Mouse (Mus musculus) CH12.LX (cell line): ENCODE measurements around the gene Cdnf. TPM values are rescaled to one million over a fixed set of nuclear protein-coding genes. Genes with fewer than 3 reads are reported as not detected.

ENCODE experiments used
- DNase-seq: peaks from one replicate; pipeline ENCODE4 v3.0.0-alpha.2; 2013; ENCODE audit errors: extremely low read depth
- H3K27ac ChIP-seq: 2 replicates; pipeline ENCODE4 v1.5.1; 2012; ENCODE audit warnings: low read depth, mild to moderate bottlenecking, control low read depth, moderate library complexity; ENCODE audit not compliant: insufficient read depth
- H3K27me3 ChIP-seq: replicated peaks from 2 replicates; pipeline ENCODE3; 2012; ENCODE audit warnings: inconsistent platforms
- H3K36me3 ChIP-seq, 2 experiments: replicated peaks in 1 of 2; 2 replicates each; pipeline versions ENCODE3 to v1.6.1; 2012; ENCODE audit warnings: inconsistent platforms in 1 of 2, low read length in 1 of 2, mild to moderate bottlenecking in 1 of 2, mixed read lengths in 1 of 2, moderate library complexity in 1 of 2; ENCODE audit not compliant: control insufficient read depth in 1 of 2, insufficient read depth in 1 of 2
- H3K4me1 ChIP-seq, 2 experiments: 2 replicates each; pipeline ENCODE4 v1.6.1; 2012; ENCODE audit warnings: inconsistent platforms in 1 of 2, moderate library complexity in 1 of 2; ENCODE audit not compliant: insufficient read depth in 2 of 2, control insufficient read depth in 1 of 2
- H3K4me2 ChIP-seq: 2 replicates; pipeline ENCODE4 v1.6.1; 2012; ENCODE audit warnings: low read depth, mild to moderate bottlenecking, control low read depth; ENCODE audit not compliant: poor library complexity, insufficient read depth, severe bottlenecking
- H3K4me3 ChIP-seq, 3 experiments: fragments of 150-350 bp in 1 of 3; sonication (generic) in 1 of 3; replicated peaks in 1 of 3; 2 replicates each; pipeline versions ENCODE3 to v1.5.1; 2011 to 2012; ENCODE audit warnings: low read depth in 2 of 3, low read length in 2 of 3, mild to moderate bottlenecking in 2 of 3, moderate library complexity in 2 of 3, control low read depth in 1 of 3, improper control_type of control experiment in 1 of 3, inconsistent platforms in 1 of 3, mixed read lengths in 1 of 3; ENCODE audit not compliant: poor library complexity in 1 of 3
- H3K79me2 ChIP-seq: replicated peaks from 2 replicates; pipeline ENCODE4 v1.6.1; 2012; ENCODE audit warnings: mild to moderate bottlenecking, moderate library complexity; ENCODE audit not compliant: control insufficient read depth, poor library complexity, insufficient read depth, severe bottlenecking; ENCODE audit errors: extremely low read depth
- H3K9ac ChIP-seq: 2 replicates; pipeline ENCODE4 v1.6.1; 2012; ENCODE audit warnings: low read depth, mild to moderate bottlenecking, control low read depth, moderate library complexity; ENCODE audit not compliant: insufficient read depth
- H3K9me3 ChIP-seq: replicated peaks from 2 replicates; pipeline ENCODE3; 2012; ENCODE audit warnings: low read length, inconsistent platforms, mixed read lengths
- ETS1 ChIP-seq: conservative IDR thresholded peaks from 2 replicates; pipeline ENCODE4 v1.6.1; 2012; ENCODE audit warnings: low read depth, mild to moderate bottlenecking, inconsistent platforms, low read length, improper control_type of control experiment, moderate library complexity
- IRF4 ChIP-seq: IDR thresholded peaks from 2 replicates; pipeline ENCODE4 v1.6.1; 2014; ENCODE audit warnings: low read depth, mild to moderate bottlenecking, inconsistent platforms, low read length, improper control_type of control experiment
- JUND ChIP-seq: conservative IDR thresholded peaks from 2 replicates; pipeline ENCODE4 v1.6.1; 2011; ENCODE audit warnings: low read depth, low read length, improper control_type of control experiment
- KAT2A ChIP-seq: IDR thresholded peaks from 2 replicates; pipeline ENCODE4 v1.6.1; 2012; ENCODE audit warnings: low read length, improper control_type of control experiment, inconsistent platforms; ENCODE audit not compliant: insufficient replicate concordance
- MAX ChIP-seq: IDR thresholded peaks from 2 replicates; pipeline ENCODE4 v1.6.1; 2011; ENCODE audit warnings: low read length, improper control_type of control experiment
- MAZ ChIP-seq: IDR thresholded peaks from 2 replicates; pipeline ENCODE4 v1.6.1; 2012; ENCODE audit warnings: low read depth, mild to moderate bottlenecking, inconsistent platforms, low read length, improper control_type of control experiment, moderate library complexity
- MEF2A ChIP-seq: IDR thresholded peaks from 2 replicates; pipeline ENCODE4 v1.6.1; 2014; ENCODE audit warnings: low read depth, mild to moderate bottlenecking, inconsistent platforms, low read length, improper control_type of control experiment, borderline replicate concordance
- POLR2A ChIP-seq: IDR thresholded peaks from 2 replicates; pipeline ENCODE4 v1.6.1; 2011; ENCODE audit warnings: low read depth, mild to moderate bottlenecking, improper control_type of control experiment, low read length
- RCOR1 ChIP-seq: conservative IDR thresholded peaks from 2 replicates; pipeline ENCODE4 v1.6.1; 2012; ENCODE audit warnings: low read depth, mild to moderate bottlenecking, inconsistent platforms, low read length, improper control_type of control experiment
- SIN3A ChIP-seq: IDR thresholded peaks from 2 replicates; pipeline ENCODE4 v1.6.1; 2012; ENCODE audit warnings: low read length, improper control_type of control experiment, inconsistent platforms
- TCF12 ChIP-seq: IDR thresholded peaks from 2 replicates; pipeline ENCODE4 v1.6.1; 2014; ENCODE audit warnings: low read depth, mild to moderate bottlenecking, inconsistent platforms, low read length, improper control_type of control experiment
- ZC3H11A ChIP-seq: IDR thresholded peaks from 2 replicates; pipeline ENCODE4 v1.6.1; 2012; ENCODE audit warnings: low read depth, mild to moderate bottlenecking, inconsistent platforms, low read length, improper control_type of control experiment
- ZMIZ1 ChIP-seq: IDR thresholded peaks from 2 replicates; pipeline ENCODE4 v1.6.1; 2012; ENCODE audit warnings: low read depth, mild to moderate bottlenecking, inconsistent platforms, low read length, improper control_type of control experiment
- ZNF384 ChIP-seq: IDR thresholded peaks from 2 replicates; pipeline ENCODE4 v1.6.1; 2012; ENCODE audit warnings: low read depth, low read length, improper control_type of control experiment, inconsistent platforms
- dilution Hi-C: fragments of 300-500 bp; cut with MboI; formaldehyde crosslinking; loops from 2 replicates; pipeline ENCODE4 v1.14.3; 2020; ENCODE audit warnings: low sequenced_read_pairs; ENCODE audit not compliant: extremely low pct_unique_long_range_greater_than_20kb, extremely low pct_ligation_motif_present
- in situ Hi-C: fragments of 300-500 bp; cut with MboI; formaldehyde crosslinking; loops from 3 replicates; pipeline ENCODE4 v1.14.3; 2019; ENCODE audit warnings: low sequenced_read_pairs, low pct_ligation_motif_present, low pct_unique_long_range_greater_than_20kb, mixed read lengths
- polyA plus RNA-seq: library from polyadenylated mRNA; unstranded; fragments of >175 nt; gene quantifications from 2 replicates; pipeline ENCODE4 v1.2.1, GENCODE M21; 2012; ENCODE audit warnings: low read depth; ENCODE audit not compliant: insufficient read length
- total RNA-seq, 2 experiments: library from RNA; depleted of rRNA; stranded (reverse); fragments of 300-350 nt in 1 of 2; fragments of >200 nt in 1 of 2; gene quantifications; 2 replicates each; pipeline ENCODE4 v1.2.3; 2012 to 2014

Gene Cdnf
- total and polyA plus RNA-seq, 3 experiments, result 0.63 to 1.2 (median 0.90) TPM

DNA sequence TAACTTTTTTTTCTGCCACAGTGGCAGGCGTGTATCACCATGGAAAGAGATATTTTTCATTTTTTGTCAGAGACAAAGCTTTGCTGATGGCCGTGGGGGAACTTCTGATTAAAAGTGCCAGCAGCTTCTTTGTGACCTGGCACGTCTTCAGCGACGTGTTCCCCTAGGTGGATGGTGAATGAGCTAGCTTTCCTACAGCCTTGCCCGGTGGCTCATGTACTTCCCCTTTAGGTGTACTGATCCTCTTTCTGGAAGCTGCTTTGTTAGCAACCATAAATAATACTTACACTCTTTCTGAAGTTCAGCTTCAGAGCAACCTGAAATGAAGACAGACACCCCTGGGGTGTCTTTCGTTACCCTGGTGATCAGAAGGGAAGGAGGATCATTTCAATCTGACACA lies 61.1 kb downstream of the Cdnf start:
- no peak for DNase-seq
- H3K27ac ChIP-seq, result no peak overlapping the region

DNA sequence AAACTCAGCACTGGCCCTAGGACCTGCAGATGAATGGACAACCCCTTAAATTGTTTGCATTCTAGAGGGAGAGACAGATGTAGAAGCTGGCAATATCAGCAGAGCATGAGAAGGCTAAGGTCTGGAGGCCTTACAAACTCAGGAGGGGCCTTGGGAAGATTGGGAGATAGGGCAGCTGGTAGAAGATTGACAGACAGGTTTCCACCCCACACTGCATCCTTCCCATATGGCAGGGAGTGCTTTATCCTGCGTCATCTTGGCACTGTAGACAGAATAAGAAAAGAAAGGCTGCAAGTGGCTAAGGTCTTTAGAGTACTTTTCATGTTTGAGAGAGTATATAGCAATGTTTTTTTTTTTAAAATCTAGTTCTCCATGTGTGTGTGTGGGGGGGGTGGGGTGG lies 62.3 kb downstream of the Cdnf start:
- dilution Hi-C loops, result no loop called here
- no peak for TF ChIP-seq JUND
- TF ChIP-seq ETS1, result no peak
- no peak for TF ChIP-seq MAX
- TF ChIP-seq ZC3H11A, result no peak
- Histone ChIP-seq H3K4me3 (no peak overlapping the region), H3K79me2 (no peaks in the 10 kb centered on the region), H3K36me3 (no peaks in the 10 kb centered on the region), H3K9me3 (no peaks in the 10 kb centered on the region), H3K4me1 (peaks cover 9 to 25% of the 10 kb centered on the region in 2 experiments; a peak in 3 of 4 replicates), H3K27ac (no peak overlapping the region), H3K9ac (no peak overlapping the region), H3K27me3 (no peaks in the 10 kb centered on the region), H3K4me2 (no peak overlapping the region)
- DNase-seq, result no peak
- in situ Hi-C loops, result no loop called here

More for the DNA sequence above, 61.1 kb downstream of the Cdnf start:
- no peak overlapping the region for H3K4me2 ChIP-seq
- TF ChIP-seq SIN3A (no peak), ZNF384 (no peak), MEF2A (no peak), JUND (no peak), ZMIZ1 (no peak), RCOR1 (no peak), KAT2A (no peak), MAZ (no peak), IRF4 (no peak), POLR2A (no peak), TCF12 (no peak)
- in situ Hi-C loops, result no loop called here
- H3K27me3 ChIP-seq, result no peaks in the 10 kb centered on the region
- H3K79me2 ChIP-seq, result no peaks in the 10 kb centered on the region
- no peak overlapping the region for H3K9ac ChIP-seq
- H3K4me1 ChIP-seq, result peaks cover 9 to 21% of the 10 kb centered on the region in 2 experiments; a peak in 3 of 4 replicates
- dilution Hi-C loops, result no loop called here
- no peaks in the 10 kb centered on the region for H3K36me3 ChIP-seq
- no peaks in the 10 kb centered on the region for H3K9me3 ChIP-seq
- no peak overlapping the region for H3K4me3 ChIP-seq

Other genes with a start within 250 kb of the Cdnf start
- gene Nmt2, start 228.8 kb upstream of the Cdnf start, total RNA-seq (2012; rRNA removed), result 10.0 and 11.6 TPM in 2 replicates
- 15.8 and 15.9 TPM in 2 replicates for gene Nmt2, start 228.8 kb upstream of the Cdnf start, total RNA-seq (2014; rRNA removed)
- 15.6 TPM in 2 replicates for gene Nmt2, start 228.8 kb upstream of the Cdnf start, polyA plus RNA-seq
- 26.6 and 31.6 TPM in 2 replicates for gene Rpp38, start 180.4 kb upstream of the Cdnf start, total RNA-seq (2012; rRNA removed)
- gene Rpp38, start 180.4 kb upstream of the Cdnf start, total RNA-seq (2014; rRNA removed), result 33.7 and 38.9 TPM in 2 replicates
- gene Rpp38, start 180.4 kb upstream of the Cdnf start, polyA plus RNA-seq, result 25.4 and 27.8 TPM in 2 replicates
- 0.30 TPM in 1 of 2 replicates, not detected in the other for gene Acbd7, start 176.9 kb upstream of the Cdnf start, total RNA-seq (2012; rRNA removed)
- not detected in 2 replicates for gene Acbd7, start 176.9 kb upstream of the Cdnf start, total RNA-seq (2014; rRNA removed)
- not detected in 2 replicates for gene Acbd7, start 176.9 kb upstream of the Cdnf start, polyA plus RNA-seq
- gene Olah, start 115.8 kb upstream of the Cdnf start, total RNA-seq (2012; rRNA removed), result not detected in 2 replicates
- gene Olah, start 115.8 kb upstream of the Cdnf start, total RNA-seq (2014; rRNA removed), result 0.39 TPM in 1 of 2 replicates, not detected in the other
- not detected in 2 replicates for gene Olah, start 115.8 kb upstream of the Cdnf start, polyA plus RNA-seq
- gene Meig1, start 90.4 kb upstream of the Cdnf start, total RNA-seq (2012; rRNA removed), result not detected in 2 replicates
- gene Meig1, start 90.4 kb upstream of the Cdnf start, total RNA-seq (2014; rRNA removed), result not detected in 2 replicates
- not detected in 2 replicates for gene Meig1, start 90.4 kb upstream of the Cdnf start, polyA plus RNA-seq
- gene Dclre1c, start 88.9 kb upstream of the Cdnf start, total RNA-seq (2012; rRNA removed), result 4.9 and 6.0 TPM in 2 replicates
- 7.0 and 8.7 TPM in 2 replicates for gene Dclre1c, start 88.9 kb upstream of the Cdnf start, total RNA-seq (2014; rRNA removed)
- 7.3 and 9.6 TPM in 2 replicates for gene Dclre1c, start 88.9 kb upstream of the Cdnf start, polyA plus RNA-seq
- gene Suv39h2, start 38.0 kb upstream of the Cdnf start, total RNA-seq (2012; rRNA removed), result 9.6 and 10.9 TPM in 2 replicates
- 17.3 and 21.0 TPM in 2 replicates for gene Suv39h2, start 38.0 kb upstream of the Cdnf start, total RNA-seq (2014; rRNA removed)
- gene Suv39h2, start 38.0 kb upstream of the Cdnf start, polyA plus RNA-seq, result 11.4 and 12.4 TPM in 2 replicates
- 3.8 and 4.9 TPM in 2 replicates for gene Gm45902, start 240 bp upstream of the Cdnf start, total RNA-seq (2012; rRNA removed)
- gene Gm45902, start 240 bp upstream of the Cdnf start, total RNA-seq (2014; rRNA removed), result 6.1 and 6.4 TPM in 2 replicates
- gene Gm45902, start 240 bp upstream of the Cdnf start, polyA plus RNA-seq, result 4.9 TPM in 2 replicates
- 88.0 and 104 TPM in 2 replicates for gene Hspa14, start 216 bp upstream of the Cdnf start, total RNA-seq (2012; rRNA removed)
- 131 and 135 TPM in 2 replicates for gene Hspa14, start 216 bp upstream of the Cdnf start, total RNA-seq (2014; rRNA removed)
- 87.4 and 92.4 TPM in 2 replicates for gene Hspa14, start 216 bp upstream of the Cdnf start, polyA plus RNA-seq
- gene Fam107b, start 57.5 kb downstream of the Cdnf start, total RNA-seq (2012; rRNA removed), result 39.4 and 42.6 TPM in 2 replicates
- gene Fam107b, start 57.5 kb downstream of the Cdnf start, total RNA-seq (2014; rRNA removed), result 113 and 115 TPM in 2 replicates
- 71.7 and 93.4 TPM in 2 replicates for gene Fam107b, start 57.5 kb downstream of the Cdnf start, polyA plus RNA-seq